Mouse (Mus musculus) activated CD4-positive, CD25-positive, alpha-beta regulatory T cell, adult 4 months (primary cell): ENCODE measurements around the gene Hoxa9. TPM values are rescaled to one million over a fixed set of nuclear protein-coding genes. Genes with fewer than 3 reads are reported as not detected.

Experiments used
- ATAC-seq: one replicate; pipeline ENCODE4 v1.8.0; 2017
- polyA plus RNA-seq, 2 experiments: library from polyadenylated mRNA; unstranded; fragments of 100-300 nt; shearing (Covaris generic); gene quantifications; one replicate each; pipeline ENCODE4 v1.2.1; 2017

Gene Hoxa9
- polyA plus RNA-seq, 2 experiments from 2014 or later, result 0.11 TPM; not detected in 1

- no peak for ATAC-seq
These were observed 14.0 kb downstream of the Hoxa9 start for GRCm38 (mm10) chr6:52216691-52217458.

GRCm38 (mm10) chr6:52215771-52216535 lies 14.9 kb downstream of the Hoxa9 start:
- ATAC-seq, result no peak

GRCm38 (mm10) chr6:52215070-52215469 lies 15.8 kb downstream of the Hoxa9 start:
- no peak for ATAC-seq

- no peak for ATAC-seq
These were observed 16.6 kb downstream of the Hoxa9 start for GRCm38 (mm10) chr6:52214271-52214670.

GRCm38 (mm10) chr6:52213119-52213986 lies 17.5 kb downstream of the Hoxa9 start, which contains the start of the genes Hoxa3 and Gm28308:
Gene Hoxa3 (minus strand): TSS chr6:52213336.
Gene Gm28308 (minus strand): TSS chr6:52213339.
- no peak for ATAC-seq

- peak; percentile 7 for ATAC-seq
These were observed 18.3 kb downstream of the Hoxa9 start for GRCm38 (mm10) chr6:52212556-52213118.

GRCm38 (mm10) chr6:52211961-52212360 lies 18.9 kb downstream of the Hoxa9 start:
- peak; percentile 17 for ATAC-seq

- ATAC-seq, result peak; percentile 79
These were observed 19.5 kb downstream of the Hoxa9 start for GRCm38 (mm10) chr6:52211170-52211935.

GRCm38 (mm10) chr6:52209685-52210046 lies 21.2 kb downstream of the Hoxa9 start:
- no peak for ATAC-seq

- no peak for ATAC-seq
These were observed 21.8 kb downstream of the Hoxa9 start for GRCm38 (mm10) chr6:52208868-52209684.

- ATAC-seq, result no peak
These were observed 22.6 kb downstream of the Hoxa9 start, which contains the start of gene Hoxa6 for GRCm38 (mm10) chr6:52208072-52208867. Gene Hoxa6 (minus strand): TSS chr6:52208722.

- ATAC-seq, result no peak
These were observed 23.3 kb downstream of the Hoxa9 start for GRCm38 (mm10) chr6:52207684-52207976.

GRCm38 (mm10) chr6:52206882-52207683 lies 23.8 kb downstream of the Hoxa9 start:
- no peak for ATAC-seq

- ATAC-seq, result no peak
These were observed 25.0 kb downstream of the Hoxa9 start for GRCm38 (mm10) chr6:52205638-52206621.

- ATAC-seq, result no peak
These were observed 25.7 kb downstream of the Hoxa9 start for GRCm38 (mm10) chr6:52205221-52205620.

GRCm38 (mm10) chr6:52204050-52204752 lies 26.7 kb downstream of the Hoxa9 start, which contains the start of gene Hoxa5:
Gene Hoxa5 (minus strand): TSS chr6:52204587.
- ATAC-seq, result no peak
